Mouse (Mus musculus): ENCODE results near the gene Fancg. TPM values are rescaled to one million over a fixed set of nuclear protein-coding genes. Genes with fewer than 3 reads are reported as not detected.
"Not testable (repeated sequence)": the region's sequence is repeated elsewhere in the genome, so short reads cannot be mapped to it uniquely, and the experiment has no call there.

Fancg gene
- total RNA-seq, 4 experiments from 2014 or later: 12.5 to 14.6 (median 13.7) TPM

DNA sequence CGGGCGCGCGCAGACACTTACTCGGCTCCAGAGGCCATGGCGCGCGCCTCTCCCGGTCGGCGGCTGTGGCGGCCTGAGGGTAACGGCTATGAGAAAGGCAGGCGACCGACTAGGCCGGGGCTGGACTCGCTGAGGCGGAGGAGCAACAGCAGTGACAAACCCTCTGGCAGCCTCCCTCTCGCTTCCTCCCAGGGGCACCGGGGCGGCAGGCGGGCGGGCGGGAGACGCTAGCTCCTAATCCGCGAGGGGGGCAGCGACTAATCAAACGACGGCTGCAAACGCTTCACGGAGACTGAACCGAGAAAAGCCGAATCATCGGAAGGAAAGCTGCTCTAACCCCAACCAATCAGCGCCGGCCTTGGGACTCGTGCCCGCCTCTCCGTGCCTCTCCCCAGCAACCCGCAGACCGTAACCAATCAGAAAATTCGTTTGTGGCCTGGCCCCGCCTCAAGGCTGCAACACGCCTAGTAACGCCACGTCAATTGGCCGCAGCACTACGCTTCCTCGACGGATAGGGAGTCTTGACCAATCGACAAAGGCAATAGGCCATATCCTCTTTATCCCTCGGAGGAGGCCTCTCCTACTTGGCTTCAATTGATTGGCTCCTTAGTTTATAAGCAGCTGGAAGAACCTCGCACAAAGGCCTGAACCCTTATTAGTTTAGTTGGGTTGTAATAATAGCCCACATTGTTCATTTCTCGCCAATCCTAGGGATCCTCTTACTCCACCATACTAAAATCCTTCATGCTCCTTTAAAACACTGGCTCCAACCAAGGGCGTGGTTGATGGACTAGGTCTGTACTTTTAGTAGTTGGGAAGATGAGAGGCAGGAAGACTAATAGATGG lies 9.9 kb downstream of the Fancg start, which contains the start of gene Vcp:
TSS of gene Vcp (minus strand) at position 367 of the 846 bp plus-strand sequence.
- peak; percentile 95 to 99 for DNase-seq (ENCODE audit: low spot score in 2 of 2)

DNA sequence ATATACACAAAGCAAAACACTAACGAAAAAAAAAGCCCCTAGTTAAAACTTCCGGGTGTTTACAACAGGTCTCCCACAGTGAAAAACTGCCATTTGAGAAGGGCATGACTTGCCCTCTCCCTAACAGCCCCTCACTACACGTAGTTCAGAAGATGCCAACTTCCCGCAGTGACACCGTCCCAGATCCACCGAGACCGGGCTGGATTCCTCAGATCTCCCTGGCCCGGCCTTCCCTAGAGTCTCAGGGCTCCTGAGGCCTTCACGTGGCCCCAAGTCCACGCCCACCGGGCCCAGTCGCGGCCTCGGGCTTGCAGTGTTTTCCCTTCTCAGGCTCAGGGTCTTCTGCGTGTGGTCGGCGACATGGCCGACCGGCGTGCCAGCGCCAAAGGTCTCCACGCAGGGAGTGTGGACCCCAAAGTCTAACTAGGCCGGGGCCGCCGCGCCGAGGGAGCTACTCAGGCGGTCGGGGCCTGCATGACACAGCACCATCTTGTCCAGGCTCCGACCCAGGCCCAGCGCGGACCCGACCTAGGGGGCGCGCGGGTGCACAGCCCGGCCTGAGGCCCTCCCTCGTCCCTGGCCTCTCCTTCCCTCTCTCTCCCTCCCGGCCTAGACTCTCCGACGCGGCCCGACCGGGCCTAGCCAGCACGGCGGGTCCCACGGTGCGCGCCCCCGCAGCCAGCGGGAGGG lies 10.7 kb downstream of the Fancg start:
- peak; percentile 49 to 50 for DNase-seq (ENCODE audit: low spot score in 2 of 2)

DNA sequence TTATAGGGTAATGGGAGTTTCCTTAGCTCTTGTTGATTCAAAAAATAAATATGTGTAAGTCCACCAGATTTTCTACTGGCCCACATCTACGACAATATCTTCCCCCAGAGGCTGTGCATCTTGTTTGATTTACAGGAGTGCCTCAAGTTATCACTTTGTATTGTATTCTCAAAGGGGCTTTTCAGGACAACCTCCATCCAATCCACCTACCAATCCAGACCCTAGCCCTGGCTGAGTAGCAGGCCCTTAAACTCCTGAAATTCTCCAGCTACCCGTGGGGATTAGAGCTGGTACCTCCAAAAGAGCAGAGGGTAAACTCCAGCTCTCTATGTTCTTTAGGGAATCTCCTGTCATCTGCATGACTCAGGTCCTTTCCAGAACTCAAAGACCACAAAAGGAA lies 12.3 kb downstream of the Fancg start:
- no peak for DNase-seq (ENCODE audit: low spot score in 2 of 2)

GRCm38 (mm10) chr4:42988296-42988695 lies 22.0 kb downstream of the Fancg start:
- DNase-seq (ENCODE audit: low spot score in 2 of 2): no peak

DNA sequence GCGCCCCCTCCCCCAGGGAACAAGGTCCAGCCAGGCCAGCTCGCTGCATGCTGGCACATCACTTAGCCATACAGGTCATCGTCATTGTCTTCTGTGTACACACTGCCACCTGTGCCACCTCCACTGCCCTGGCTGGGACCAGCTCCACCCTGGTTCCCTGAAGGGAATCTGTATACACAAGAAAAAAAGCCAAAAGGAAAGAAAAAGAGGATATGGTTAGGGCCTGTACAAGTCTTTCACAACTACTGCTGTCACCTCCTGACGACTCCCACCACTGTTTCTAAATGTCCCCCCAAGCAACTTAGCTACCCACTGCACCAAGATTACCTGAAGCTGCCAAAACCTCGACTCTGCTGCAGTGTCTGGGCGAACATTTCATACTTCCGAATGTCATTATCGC lies 29.8 kb downstream of the Fancg start:
- DNase-seq (ENCODE audit: low spot score in 2 of 2): not testable (repeated sequence)

GRCm38 (mm10) chr4:42978062-42978461 lies 32.2 kb downstream of the Fancg start:
- no peak for DNase-seq (ENCODE audit: low spot score in 2 of 2)

DNA sequence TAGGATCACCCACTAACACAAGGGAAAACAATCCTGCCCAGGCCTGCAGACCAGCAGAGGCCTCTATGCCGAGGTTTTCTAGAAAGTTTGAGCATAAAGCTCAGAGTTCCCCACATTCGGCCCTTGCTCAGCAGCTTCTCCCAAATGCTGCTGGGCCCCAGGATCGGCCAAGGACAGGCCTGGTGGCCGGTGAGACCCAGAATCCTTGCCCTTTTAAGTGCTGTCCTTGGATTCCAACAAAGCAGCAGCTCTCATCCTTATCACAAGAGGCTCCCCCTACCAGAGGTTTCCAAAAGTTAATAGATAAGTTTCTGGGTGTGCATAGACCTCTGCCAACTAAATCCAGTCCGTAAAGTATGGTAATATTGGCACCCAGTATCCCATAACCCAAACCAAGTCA lies 36.4 kb downstream of the Fancg start:
- no peak for DNase-seq (ENCODE audit: low spot score in 2 of 2)

- DNase-seq (ENCODE audit: low spot score in 2 of 2): no peak
These were observed 37.4 kb downstream of the Fancg start for GRCm38 (mm10) chr4:42972952-42973351.

- no peak for DNase-seq (ENCODE audit: low spot score in 2 of 2)
These were observed 41.0 kb downstream of the Fancg start, which contains the start of gene 1700022I11Rik for GRCm38 (mm10) chr4:42969304-42969703. 1700022I11Rik (plus strand) TSS chr4:42969604.

DNA sequence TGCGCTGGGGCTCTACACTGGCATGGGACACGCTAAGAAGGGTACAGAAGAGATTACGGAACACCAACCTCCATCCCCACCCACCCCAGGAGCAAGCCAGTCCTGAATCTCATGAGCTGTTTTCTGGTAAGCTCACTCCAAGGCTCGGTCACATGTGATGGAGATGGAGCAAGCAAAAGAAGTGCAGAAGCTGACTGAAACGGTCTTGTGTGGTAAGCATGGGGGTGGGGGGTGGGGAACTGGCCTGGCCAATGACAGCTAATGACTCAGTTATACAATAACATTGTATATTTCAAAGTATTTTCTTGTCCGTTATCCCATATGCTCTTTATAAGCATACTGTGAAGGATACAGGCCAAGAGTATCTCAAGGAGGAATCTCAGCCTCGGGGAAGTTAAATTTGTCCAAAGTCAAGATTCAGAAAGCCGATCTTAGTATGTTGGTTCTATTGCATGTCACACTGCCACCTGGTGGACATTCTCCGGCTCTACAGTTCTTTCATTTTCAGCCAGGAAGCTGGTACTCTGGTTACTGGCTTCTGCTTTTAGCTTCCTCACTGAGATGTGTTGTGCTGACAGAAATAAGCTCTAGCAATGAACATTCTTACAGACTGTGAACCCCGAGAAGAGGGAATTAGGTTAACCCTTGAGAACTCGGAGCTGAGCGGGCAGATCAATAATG lies 45.1 kb downstream of the Fancg start:
- no peak for DNase-seq (ENCODE audit: low spot score in 2 of 2)

DNA sequence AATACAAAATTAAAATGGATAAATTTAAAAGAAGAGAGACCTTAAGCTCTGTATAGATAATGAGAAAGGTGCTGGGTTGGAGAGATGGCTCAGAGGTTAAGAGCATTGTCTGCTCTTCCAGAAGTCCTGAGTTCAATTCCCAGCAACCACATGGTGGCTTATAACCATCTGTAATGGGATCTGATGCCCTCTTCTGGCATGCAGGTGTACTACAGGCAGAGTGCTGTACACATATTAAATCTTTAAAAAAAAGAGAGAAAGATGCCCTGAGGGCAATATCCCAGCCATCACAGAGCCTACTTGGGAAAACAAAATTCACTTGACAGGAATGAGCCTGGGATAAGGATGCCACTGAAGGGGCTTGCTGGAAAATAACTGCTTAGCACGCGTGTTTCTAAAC lies 46.8 kb downstream of the Fancg start:
- DNase-seq (ENCODE audit: low spot score in 2 of 2): no peak

- peak in 1 of 2 experiments; percentile 46 for DNase-seq (ENCODE audit: low spot score in 2 of 2)
These were observed 48.7 kb downstream of the Fancg start for GRCm38 (mm10) chr4:42961592-42961991.

GRCm38 (mm10) chr4:42959382-42959781 lies 50.9 kb downstream of the Fancg start:
- peak in 1 of 2 experiments; percentile 18 for DNase-seq (ENCODE audit: low spot score in 2 of 2)

- DNase-seq (ENCODE audit: low spot score in 2 of 2): no peak
These were observed 51.4 kb downstream of the Fancg start for GRCm38 (mm10) chr4:42958942-42959341.

DNA sequence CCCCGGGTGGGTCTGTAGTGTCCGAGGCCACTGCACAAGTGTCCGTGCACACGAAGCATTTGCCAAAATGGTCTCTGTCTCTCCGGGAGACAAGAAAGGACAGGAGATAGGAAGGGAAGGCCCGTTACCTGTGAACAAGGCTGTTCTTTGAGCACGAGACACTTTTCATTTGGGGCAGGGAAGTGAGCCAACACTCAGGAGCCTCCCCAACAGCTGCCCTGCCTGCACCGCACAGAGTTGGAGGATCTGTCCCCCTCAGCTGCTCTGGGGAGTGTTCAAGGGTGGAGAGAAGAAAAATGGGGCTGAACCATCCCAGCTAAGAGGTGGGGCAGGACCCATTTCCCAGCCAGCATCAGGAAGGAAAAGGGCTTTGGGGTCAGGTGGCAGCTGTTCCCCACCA lies 52.3 kb downstream of the Fancg start:
- no peak for DNase-seq (ENCODE audit: low spot score in 2 of 2)

DNA sequence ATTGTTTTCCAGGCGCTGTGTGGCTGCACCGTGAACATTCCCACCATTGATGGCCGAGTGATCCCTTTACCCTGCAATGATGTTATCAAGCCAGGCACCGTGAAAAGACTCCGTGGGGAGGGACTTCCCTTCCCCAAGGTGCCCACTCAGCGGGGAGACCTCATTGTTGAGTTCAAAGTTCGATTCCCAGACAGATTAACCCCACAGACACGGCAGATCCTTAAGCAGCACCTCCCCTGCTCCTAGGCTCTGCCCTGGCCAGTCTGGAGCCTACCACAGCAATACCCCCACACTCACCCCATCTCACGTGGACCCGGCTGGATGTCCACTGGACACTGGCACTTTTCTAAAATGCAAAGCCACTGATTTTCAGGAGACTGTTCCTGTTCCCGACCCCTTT lies 53.0 kb downstream of the Fancg start:
- no peak for DNase-seq (ENCODE audit: low spot score in 2 of 2)

- no peak for DNase-seq (ENCODE audit: low spot score in 2 of 2)
These were observed 53.7 kb downstream of the Fancg start for GRCm38 (mm10) chr4:42956581-42956980.

DNA sequence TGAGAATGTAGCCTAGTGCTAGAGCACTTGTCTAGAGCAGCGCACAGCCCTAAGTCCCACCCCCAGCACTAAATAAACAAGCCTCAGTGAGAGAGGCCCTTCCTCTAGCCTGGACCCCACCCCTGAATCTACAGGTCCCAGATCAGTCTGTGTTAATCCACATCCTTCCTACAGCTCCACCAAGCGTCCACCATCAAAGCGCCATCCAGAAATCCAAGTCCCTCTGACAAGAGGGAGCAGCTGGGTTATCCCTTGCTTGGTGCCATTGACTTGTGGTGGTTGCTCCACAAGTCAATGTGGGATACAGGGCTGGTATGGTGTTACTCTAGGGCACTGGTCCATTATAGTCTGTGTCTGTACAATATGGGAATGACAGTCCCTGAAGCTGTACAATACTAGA lies 55.1 kb downstream of the Fancg start:
- DNase-seq (ENCODE audit: low spot score in 2 of 2): no peak

GRCm38 (mm10) chr4:42954297-42954696 lies 56.0 kb downstream of the Fancg start:
- peak; percentile 64 to 85 for DNase-seq (ENCODE audit: low spot score in 2 of 2)

DNA sequence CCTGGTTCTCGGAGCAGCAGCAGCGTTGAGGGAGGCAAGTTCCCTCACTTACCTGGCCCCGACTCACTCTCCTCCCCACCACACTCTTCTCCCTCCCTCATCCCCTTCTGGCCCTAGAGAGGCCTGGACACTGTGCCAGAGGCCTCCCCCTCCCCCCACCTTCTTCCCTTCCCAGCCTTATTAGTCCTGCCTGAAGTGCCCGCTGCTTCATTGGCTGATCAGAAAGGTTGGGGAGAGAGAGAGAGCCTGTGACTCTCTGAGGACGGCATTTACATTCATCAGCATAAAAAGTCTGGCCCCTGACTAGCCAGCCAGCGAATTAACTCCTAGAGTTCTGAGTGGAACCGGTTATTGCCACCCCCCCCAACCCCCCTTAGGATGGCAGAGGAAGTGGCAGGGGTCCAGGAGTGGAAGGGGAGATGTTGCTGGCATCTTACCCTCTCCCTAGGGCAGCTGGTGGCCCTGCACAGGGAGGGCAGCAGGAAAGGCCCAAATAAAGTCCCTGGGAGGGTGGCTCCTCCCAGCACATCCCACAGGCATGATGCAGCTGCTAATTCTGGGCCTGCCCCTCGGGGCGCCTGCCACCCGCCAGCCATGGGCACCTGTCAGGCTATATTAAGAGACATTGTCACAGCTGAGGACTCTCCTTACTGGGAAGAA lies 56.7 kb downstream of the Fancg start:
- peak in 1 of 2 experiments; percentile 68 for DNase-seq (ENCODE audit: low spot score in 2 of 2)

- no peak for DNase-seq (ENCODE audit: low spot score in 2 of 2)
These were observed 57.7 kb downstream of the Fancg start for GRCm38 (mm10) chr4:42952563-42952962.

All from left cerebral cortex, adult 8-10 months (tissue).